17 mouse cellular contexts compared by ENCODE assay signal in the genomic region with DNA sequence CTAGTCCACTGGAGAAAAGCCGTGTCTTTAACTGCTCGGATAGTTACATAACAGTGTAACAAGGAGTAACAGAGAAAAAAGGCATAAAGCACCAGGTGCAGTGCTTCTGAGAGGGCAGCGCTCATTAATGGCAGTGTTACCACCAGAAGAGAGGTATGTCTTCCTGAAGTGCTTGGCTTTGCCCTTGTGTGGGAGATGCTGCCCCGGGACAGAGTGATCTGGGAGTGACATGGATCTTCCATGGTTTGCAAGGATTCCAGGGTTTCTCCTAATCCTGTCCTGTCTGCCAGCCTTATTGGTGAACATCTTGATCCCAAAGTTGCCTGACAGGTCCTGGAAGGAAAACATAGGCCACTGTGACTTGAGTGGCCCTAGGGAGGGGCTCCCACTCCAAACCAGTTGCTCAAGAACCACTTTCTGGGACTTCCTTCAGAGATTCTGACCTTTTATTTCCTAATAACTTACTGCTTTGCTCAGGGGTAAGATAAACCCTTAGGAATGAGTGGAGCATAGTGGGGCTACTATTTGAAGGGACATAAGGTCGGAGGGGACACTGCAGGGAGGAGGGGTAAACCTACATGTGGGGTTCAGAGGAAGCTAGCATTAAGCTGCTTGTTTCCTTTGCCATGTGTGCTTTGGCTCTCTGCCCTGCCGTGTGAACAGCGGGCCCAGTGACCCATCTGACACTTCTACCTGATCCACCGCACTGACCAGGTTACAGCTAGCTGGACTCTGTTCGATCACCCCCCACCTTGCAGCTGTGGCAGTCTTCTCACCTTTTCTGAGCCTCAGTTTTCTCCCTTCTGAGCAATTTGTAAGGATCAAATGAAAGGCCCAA. TPM values are rescaled to one million over a fixed set of nuclear protein-coding genes. Genes with fewer than 3 reads are reported as not detected.
A peak's percentile ranks its signal among the peaks of the same experiment; 100 is the strongest.
DNase-seq lines count a peak whose midpoint lies in the region; ATAC-seq and TF ChIP-seq lines count a peak whose summit lies in the region.
"Had no signal": no experiment of that assay in that cellular context is flagged by ENCODE, and none has a peak within 500 bp of the region (broad histone marks: within the 10 kb centered on the region; RNA-seq: fewer than 3 reads in every experiment).

No protein-coding gene starts in this region.

- peaks cover 19% of the 10 kb centered on the region for H3K4me1 ChIP-seq in lung, embryonic 16.5 days (replicated peaks; ENCODE audit: control insufficient read depth, insufficient read depth, low read length)
- H3K4me1 ChIP-seq in forebrain, embryonic 10.5 days = no peaks in the 10 kb centered on the region

- no peaks in the 10 kb centered on the region for H3K9me3 ChIP-seq in lung, embryonic 16.5 days (ENCODE audit: control insufficient read depth, low read length)
- H3K9me3 ChIP-seq in forebrain, embryonic 10.5 days = no peaks in the 10 kb centered on the region

- 58% methylated on average over 9 of the region's 9 CpGs for WGBS in lung, embryonic 16.5 days
- WGBS in forebrain, embryonic 10.5 days = 92% methylated on average over 9 of the region's 9 CpGs

- intact Hi-C loops in left cerebral cortex, adult 2 months (cut with DNase I) = no loop called here

- TF ChIP-seq CTCF in left cerebral cortex, adult 2 months (IDR thresholded peaks at IDR 0.05) = no peak

- peak overlapping the region; percentile 87 for H3K27ac ChIP-seq in lung, embryonic 16.5 days (ENCODE audit: low read length)
- no peak overlapping the region for H3K27ac ChIP-seq in forebrain, embryonic 10.5 days
- no peak overlapping the region for H3K27ac ChIP-seq in left cerebral cortex, adult 2 months

- no peaks in the 10 kb centered on the region for H3K36me3 ChIP-seq in lung, embryonic 16.5 days (ENCODE audit: control insufficient read depth, insufficient read depth, low read length)
- H3K36me3 ChIP-seq in forebrain, embryonic 10.5 days (replicated peaks) = no peaks in the 10 kb centered on the region

- no peaks in the 10 kb centered on the region for H3K27me3 ChIP-seq in lung, embryonic 16.5 days (ENCODE audit: control insufficient read depth, insufficient read depth, low read depth, low read length)
- H3K27me3 ChIP-seq in forebrain, embryonic 10.5 days (ENCODE audit: poor library complexity, severe bottlenecking) = no peaks in the 10 kb centered on the region
- H3K27me3 ChIP-seq: CH12.LX, Patski had no signal

- no peak overlapping the region for H3K4me2 ChIP-seq in lung, embryonic 16.5 days (ENCODE audit: low read depth, low read length)

- no peak overlapping the region for H3K9ac ChIP-seq in lung, embryonic 16.5 days (ENCODE audit: low read length)

- ATAC-seq in lung, embryonic 16.5 days (ENCODE audit: low read depth) = peak; percentile 82
- ATAC-seq: inflammation-experienced regulatory T-cells, adult 6 months; Patski had no signal

- peak; percentile 9 for DNase-seq in adipocyte (ENCODE audit: low spot score)
- peak; percentile 94 for DNase-seq in fat pad, adult 2 months (ENCODE audit: extremely low read depth, low read depth, low spot score)
- peak; percentile 20 to 43 for DNase-seq in kidney, postnatal 4 days
- DNase-seq in forebrain, embryonic 10.5 days (ENCODE audit: extremely low spot score, low spot score) = no peak
- DNase-seq in frontal cortex, postnatal 10 days (ENCODE audit: low spot score in 2 of 2) = no peak
- DNase-seq in embryo, embryonic 10.5 days (ENCODE audit: low spot score) = no peak
- DNase-seq in left cerebral cortex, adult 2 months (ENCODE audit: extremely low spot score in 1 of 2, low spot score in 2 of 2) = no peak
- DNase-seq: adrenal gland, postnatal 14 days; right cerebral cortex, postnatal 4 days had no signal

- H3K4me3 ChIP-seq in lung, embryonic 16.5 days (ENCODE audit: low read length) = no peak overlapping the region
- H3K4me3 ChIP-seq in forebrain, embryonic 10.5 days = no peak overlapping the region
- H3K4me3 ChIP-seq in left cerebral cortex, adult 2 months = no peak overlapping the region
- H3K4me3 ChIP-seq: erythroblast, embryonic 14.5 days had no signal

RNA-seq across cellular contexts. Expression of a gene that starts 27.5 kb away (rescaled TPM):
- 0.49 TPM in 1 of 2 replicates, not detected in the other for polyA plus RNA-seq in lung, embryonic 16.5 days (2015; fragmentation: Nextera tagmentation; extraction: Ambion mirVana)
- polyA plus RNA-seq in forebrain, embryonic 10.5 days (2016; fragmentation: Nextera tagmentation; extraction: Ambion mirVana) = 0.43 and 0.71 TPM in 2 replicates
- total RNA-seq in left cerebral cortex, adult 2 months (2021) = not detected
- total RNA-seq: adrenal gland, postnatal 14 days; CH12.LX; gastrocnemius, adult 8-10 months; left cerebral cortex, postnatal 10 days had no signal
- polyA plus RNA-seq: erythroblast, embryonic 14.5 days; inflammation-experienced regulatory T-cells, adult 6 months; testis, adult 2 months had no signal

RNA-seq across cellular contexts. Expression of a gene that starts 37.2 kb away (rescaled TPM):
- 7.3 TPM in 2 replicates for polyA plus RNA-seq in lung, embryonic 16.5 days (2015; fragmentation: Nextera tagmentation; extraction: Ambion mirVana)
- 0.81 and 0.91 TPM in 2 replicates for polyA plus RNA-seq in forebrain, embryonic 10.5 days (2016; fragmentation: Nextera tagmentation; extraction: Ambion mirVana)
- total RNA-seq in left cerebral cortex, adult 2 months (2021) = 1 to 10 TPM; 3.1 to 4.1 TPM

RNA-seq across cellular contexts. Expression of a gene that starts 41.7 kb away (rescaled TPM):
- 9.4 and 11.4 TPM in 2 replicates for polyA plus RNA-seq in lung, embryonic 16.5 days (2015; fragmentation: Nextera tagmentation; extraction: Ambion mirVana)
- polyA plus RNA-seq in forebrain, embryonic 10.5 days (2016; fragmentation: Nextera tagmentation; extraction: Ambion mirVana) = 7.4 and 7.5 TPM in 2 replicates
- total RNA-seq in left cerebral cortex, adult 2 months (2021) = 1 to 10 TPM; 7.5 to 7.8 TPM

Comparison
In these comparisons a context has a peak if more than half of its experiments do, and no peak if none do; other contexts are left out.
1. DNase-seq: peak in adipocyte (single experiment), fat pad, adult 2 months (single experiment) and kidney, postnatal 4 days (2 of 2); none in forebrain, embryonic 10.5 days (single experiment), frontal cortex, postnatal 10 days (0 of 2), embryo, embryonic 10.5 days (single experiment) and left cerebral cortex, adult 2 months (0 of 2).